ENCODE assay signal across 26 mouse cellular contexts in genomic region chr2:6417158-6417557, GRCm38 (mm10).
DNase-seq lines count a peak whose midpoint lies in the region; ATAC-seq and TF ChIP-seq lines count a peak whose summit lies in the region.
"Had no signal": no experiment of that assay in that cellular context is flagged by ENCODE, and none has a peak within 500 bp of the region (broad histone marks: within the 10 kb centered on the region; RNA-seq: fewer than 3 reads in every experiment).

No protein-coding gene starts in this region.

- H3K27me3 ChIP-seq in midbrain, embryonic 13.5 days = no peaks in the 10 kb centered on the region
- H3K27me3 ChIP-seq in midbrain, embryonic 14.5 days (ENCODE audit: control insufficient read depth, insufficient read depth, low read length) = no peaks in the 10 kb centered on the region
- no peaks in the 10 kb centered on the region for H3K27me3 ChIP-seq in stomach, postnatal 0 days (ENCODE audit: control insufficient read depth, insufficient read depth, low read length)
- H3K27me3 ChIP-seq: limb, embryonic 13.5 days had no signal

- peak; percentile 66 for DNase-seq in heart, adult 11 months
- DNase-seq in heart, postnatal 4 days = no peak
- no peak for DNase-seq in midbrain, embryonic 14.5 days
- DNase-seq in stomach, postnatal 0 days (ENCODE audit: low spot score) = peak; percentile 42
- no peak for DNase-seq in layer of hippocampus, postnatal 36 days
- DNase-seq in yolk sac, embryonic 10.5 days (ENCODE audit: low spot score) = no peak
- DNase-seq: adrenal gland, postnatal 14 days; cerebellum, adult 11-12 months; cerebellum, postnatal 10 days; kidney, adult 9 months; kidney, postnatal 10 days; layer of hippocampus, adult 9-11 months; lung, adult 18-20 months; lung, postnatal 4 days; right cerebral cortex, postnatal 25 days had no signal

- no peak overlapping the region for H3K9ac ChIP-seq in midbrain, embryonic 13.5 days (replicated peaks)
- no peak overlapping the region for H3K9ac ChIP-seq in midbrain, embryonic 14.5 days (replicated peaks; ENCODE audit: low read length)
- no peak overlapping the region for H3K9ac ChIP-seq in stomach, postnatal 0 days (ENCODE audit: low read length)
- H3K9ac ChIP-seq: hindbrain, embryonic 14.5 days; limb, embryonic 13.5 days had no signal

- H3K4me3 ChIP-seq in midbrain, embryonic 13.5 days (replicated peaks) = no peak overlapping the region
- H3K4me3 ChIP-seq in midbrain, embryonic 14.5 days (replicated peaks; ENCODE audit: low read depth, low read length) = no peak overlapping the region
- H3K4me3 ChIP-seq in stomach, postnatal 0 days (ENCODE audit: low read depth, low read length) = no peak overlapping the region
- H3K4me3 ChIP-seq: erythroblast, embryonic 14.5 days; left cerebral cortex, adult 2 months; limb, embryonic 13.5 days had no signal

- peak overlapping the region; percentile 1; the same call in 1 of the 2 replicates for H3K27ac ChIP-seq in midbrain, embryonic 13.5 days
- H3K27ac ChIP-seq in midbrain, embryonic 14.5 days (replicated peaks; ENCODE audit: low read depth, low read length) = no peak overlapping the region
- H3K27ac ChIP-seq in stomach, postnatal 0 days (replicated peaks) = no peak overlapping the region
- H3K27ac ChIP-seq: hindbrain, embryonic 14.5 days; left cerebral cortex, adult 2 months; limb, embryonic 13.5 days had no signal

- no peak overlapping the region for H3K4me2 ChIP-seq in midbrain, embryonic 13.5 days (replicated peaks)
- H3K4me2 ChIP-seq in midbrain, embryonic 14.5 days (ENCODE audit: low read length) = no peak overlapping the region
- H3K4me2 ChIP-seq in stomach, postnatal 0 days (replicated peaks; ENCODE audit: low read depth) = no peak overlapping the region
- H3K4me2 ChIP-seq: hindbrain, embryonic 14.5 days; limb, embryonic 13.5 days had no signal

- ATAC-seq in midbrain, embryonic 13.5 days = no peak
- ATAC-seq in midbrain, embryonic 14.5 days (ENCODE audit: low FRiP score, low TSS enrichment) = no peak
- ATAC-seq in megakaryocyte progenitor cell, adult 5-6 weeks (replicated peaks; ENCODE audit: poor library complexity) = peak; percentile 69
- peak; percentile 90 for ATAC-seq in stomach, postnatal 0 days (ENCODE audit: low FRiP score, low TSS enrichment)
- ATAC-seq: forebrain, embryonic 16.5 days; intestine, postnatal 0 days; lung, postnatal 0 days; midbrain, embryonic 16.5 days had no signal

- no peaks in the 10 kb centered on the region for H3K9me3 ChIP-seq in midbrain, embryonic 13.5 days
- H3K9me3 ChIP-seq in midbrain, embryonic 14.5 days (ENCODE audit: control insufficient read depth, low read length) = no peaks in the 10 kb centered on the region
- no peaks in the 10 kb centered on the region for H3K9me3 ChIP-seq in stomach, postnatal 0 days (ENCODE audit: control insufficient read depth, low read length)
- H3K9me3 ChIP-seq: G1E; limb, embryonic 13.5 days had no signal

- 86% methylated on average over 11 of the region's 11 CpGs for WGBS in midbrain, embryonic 13.5 days
- WGBS in midbrain, embryonic 14.5 days = 88% methylated on average over 11 of the region's 11 CpGs
- WGBS in stomach, postnatal 0 days = 82% methylated on average over 11 of the region's 11 CpGs

- no peaks in the 10 kb centered on the region for H3K4me1 ChIP-seq in midbrain, embryonic 13.5 days (replicated peaks)
- no peaks in the 10 kb centered on the region for H3K4me1 ChIP-seq in midbrain, embryonic 14.5 days (ENCODE audit: control insufficient read depth, insufficient read depth, low read length)
- H3K4me1 ChIP-seq in stomach, postnatal 0 days (replicated peaks; ENCODE audit: control insufficient read depth, insufficient read depth) = no peaks in the 10 kb centered on the region
- H3K4me1 ChIP-seq: limb, embryonic 13.5 days had no signal

- TF ChIP-seq CTCF in stomach, postnatal 0 days (IDR thresholded peaks at IDR 0.05; ENCODE audit: low read depth) = no peak

- no peak for TF ChIP-seq EP300 in stomach, postnatal 0 days (optimal IDR thresholded peaks at IDR 0.05)

- peaks cover 26% of the 10 kb centered on the region for H3K36me3 ChIP-seq in midbrain, embryonic 13.5 days
- peaks cover 10% of the 10 kb centered on the region for H3K36me3 ChIP-seq in midbrain, embryonic 14.5 days (ENCODE audit: control insufficient read depth, insufficient read depth, low read length)
- H3K36me3 ChIP-seq in stomach, postnatal 0 days (ENCODE audit: control insufficient read depth, insufficient read depth, low read length) = no peaks in the 10 kb centered on the region

Comparison
In these comparisons a context has a peak if more than half of its experiments do, and no peak if none do; other contexts are left out.
1. DNase-seq: peak in heart, adult 11 months (single experiment) and stomach, postnatal 0 days (single experiment); none in heart, postnatal 4 days (single experiment), midbrain, embryonic 14.5 days (single experiment), layer of hippocampus, postnatal 36 days (0 of 2) and yolk sac, embryonic 10.5 days (single experiment).
2. ATAC-seq: peak in megakaryocyte progenitor cell, adult 5-6 weeks (single experiment) and stomach, postnatal 0 days (single experiment); none in midbrain, embryonic 13.5 days (single experiment) and midbrain, embryonic 14.5 days (single experiment).